Mouse (Mus musculus): ENCODE measurements around the gene Zfp69. TPM values are rescaled to one million over a fixed set of nuclear protein-coding genes. Genes with fewer than 3 reads are reported as not detected.

Gene Zfp69
- polyA plus RNA-seq, 1 experiment from 2014 or later, result 12.4 TPM

DNA sequence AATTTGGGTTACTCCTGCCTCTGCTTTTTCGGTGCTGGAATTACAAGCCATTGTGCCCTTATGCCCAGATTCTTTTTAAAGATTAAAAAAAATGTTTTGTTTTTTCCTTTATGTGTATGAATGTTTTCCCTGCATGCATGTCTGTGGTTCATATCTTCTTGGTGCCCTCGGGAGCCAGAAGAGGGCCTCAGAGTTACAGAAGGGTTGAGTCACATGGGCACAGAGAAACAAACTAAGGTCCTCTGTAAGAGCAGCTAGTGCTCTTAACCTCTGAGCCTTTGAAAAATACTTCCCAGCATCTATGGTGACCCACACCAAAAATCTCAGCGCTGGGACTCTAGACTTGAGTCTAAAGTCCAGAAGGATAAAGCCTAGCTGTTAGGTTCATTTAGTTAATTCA is 26.1 kb downstream of the Zfp69 start:
- ATAC-seq (ENCODE audit: insufficient number of reproducible peaks, insufficient read depth, low FRiP score, low TSS enrichment, low read depth), result no peak
- peak overlapping the region; percentile 62 for H3K4me3 ChIP-seq (replicated peaks)
- H3K27me3 ChIP-seq, result no peaks in the 10 kb centered on the region
- H3K9ac ChIP-seq (replicated peaks), result peak overlapping the region; percentile 73
- peak overlapping the region; percentile 87 for H3K27ac ChIP-seq
- no peaks in the 10 kb centered on the region; the same call in 1 of the 2 replicates for H3K4me1 ChIP-seq (replicated peaks)
- H3K9me3 ChIP-seq, result peaks cover 25% of the 10 kb centered on the region
- peak overlapping the region; percentile 70 for H3K4me2 ChIP-seq
- peaks cover 29% of the 10 kb centered on the region for H3K36me3 ChIP-seq
- 16% methylated on average over 3 of the region's 3 CpGs for WGBS

GRCm38 (mm10) chr4:120924554-120925299 is 26.8 kb downstream of the Zfp69 start, which contains the start of gene Exo5:
TSS of gene Exo5 (minus strand) at chr4:120925017.
- H3K9me3 ChIP-seq, result peaks cover 27% of the 10 kb centered on the region
- ATAC-seq (ENCODE audit: insufficient number of reproducible peaks, insufficient read depth, low FRiP score, low TSS enrichment, low read depth), result peak; percentile 98
- H3K4me3 ChIP-seq (replicated peaks), result peak within 1 kb of the TSS; percentile 62
- H3K9ac ChIP-seq (replicated peaks), result peak within 1 kb of the TSS; percentile 73
- H3K27ac ChIP-seq, result peak within 1 kb of the TSS; percentile 87
- H3K36me3 ChIP-seq, result peaks cover 34% of the 10 kb centered on the region
- peak within 1 kb of the TSS; percentile 70 for H3K4me2 ChIP-seq
- under 1% methylated on average over 33 of the region's 33 CpGs for WGBS
- H3K4me1 ChIP-seq (replicated peaks), result no peaks in the 10 kb centered on the region; the same call in 1 of the 2 replicates
- no peaks in the 10 kb centered on the region for H3K27me3 ChIP-seq

DNA sequence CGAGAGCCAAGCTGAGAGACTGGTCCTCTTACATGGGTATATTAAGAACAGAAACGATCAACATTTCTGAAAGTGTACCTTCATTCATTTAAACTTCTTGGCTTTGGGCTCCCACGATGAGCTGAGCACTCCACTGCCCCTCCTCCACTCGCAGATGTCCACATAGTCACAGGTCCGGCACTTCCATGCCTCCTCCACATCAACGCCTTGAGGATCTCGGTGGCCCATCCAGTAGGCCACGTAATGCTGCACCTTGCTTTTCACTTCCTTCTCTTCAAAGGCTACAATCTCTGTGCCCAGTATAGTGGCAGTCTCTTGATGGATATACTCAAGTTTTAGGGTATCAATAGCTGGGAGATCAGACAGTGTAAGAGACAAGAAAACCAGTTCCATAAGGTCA is 30.0 kb downstream of the Zfp69 start:
- Histone ChIP-seq H3K4me2 (no peak overlapping the region), H3K27me3 (no peaks in the 10 kb centered on the region), H3K4me3 (replicated peaks) (no peak overlapping the region), H3K36me3 (peaks cover 38% of the 10 kb centered on the region), H3K4me1 (replicated peaks) (no peaks in the 10 kb centered on the region; the same call in 1 of the 2 replicates), H3K9me3 (peaks cover 27% of the 10 kb centered on the region), H3K27ac (no peak overlapping the region), H3K9ac (replicated peaks) (no peak overlapping the region)
- ATAC-seq (ENCODE audit: insufficient number of reproducible peaks, insufficient read depth, low FRiP score, low TSS enrichment, low read depth), result no peak
- 94% methylated on average over 8 of the region's 8 CpGs for WGBS

- Histone ChIP-seq H3K4me1 (replicated peaks) (no peaks in the 10 kb centered on the region), H3K4me3 (replicated peaks) (no peak overlapping the region), H3K9me3 (no peaks in the 10 kb centered on the region), H3K36me3 (peaks cover 2% of the 10 kb centered on the region; the same call in 1 of the 2 replicates), H3K27ac (no peak overlapping the region), H3K4me2 (no peak overlapping the region), H3K27me3 (no peaks in the 10 kb centered on the region), H3K9ac (replicated peaks) (no peak overlapping the region)
- no peak for ATAC-seq (ENCODE audit: insufficient number of reproducible peaks, insufficient read depth, low FRiP score, low TSS enrichment, low read depth)
- WGBS, result 73% methylated on average over 4 of the region's 4 CpGs
These were observed 37.0 kb downstream of the Zfp69 start for GRCm38 (mm10) chr4:120914501-120914900.

GRCm38 (mm10) chr4:120913861-120914260 is 37.6 kb downstream of the Zfp69 start:
- no peaks in the 10 kb centered on the region for H3K4me1 ChIP-seq (replicated peaks)
- ATAC-seq (ENCODE audit: insufficient number of reproducible peaks, insufficient read depth, low FRiP score, low TSS enrichment, low read depth), result no peak
- no peak overlapping the region for H3K4me2 ChIP-seq
- H3K36me3 ChIP-seq, result no peaks in the 10 kb centered on the region
- H3K9me3 ChIP-seq, result no peaks in the 10 kb centered on the region
- 79% methylated on average over 1 of the region's 1 CpGs for WGBS
- H3K27me3 ChIP-seq, result no peaks in the 10 kb centered on the region
- H3K4me3 ChIP-seq (replicated peaks), result no peak overlapping the region
- no peak overlapping the region for H3K27ac ChIP-seq
- H3K9ac ChIP-seq (replicated peaks), result no peak overlapping the region

DNA sequence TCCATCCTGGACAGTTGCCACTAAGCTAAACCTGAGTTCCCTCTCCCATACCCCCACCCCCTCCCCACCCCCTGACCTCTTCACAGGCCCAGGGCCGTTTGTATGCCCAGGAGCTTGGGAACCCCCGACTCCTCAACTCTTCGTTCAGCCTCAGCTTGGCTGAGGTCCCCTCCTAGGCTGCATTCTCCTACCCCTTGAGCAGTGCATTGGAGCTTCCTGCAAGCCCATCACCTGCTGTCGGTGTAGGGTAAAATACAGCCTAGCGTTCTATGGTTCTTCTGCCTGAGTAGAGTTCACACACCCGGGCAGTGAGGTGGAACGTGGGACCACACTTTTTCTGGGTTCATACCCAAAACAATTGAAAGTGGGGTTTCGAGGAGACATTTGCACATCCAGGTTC is 38.1 kb downstream of the Zfp69 start:
- no peaks in the 10 kb centered on the region for H3K4me1 ChIP-seq (replicated peaks)
- H3K36me3 ChIP-seq, result no peaks in the 10 kb centered on the region
- WGBS, result 72% methylated on average over 8 of the region's 8 CpGs
- no peak overlapping the region for H3K9ac ChIP-seq (replicated peaks)
- no peak for ATAC-seq (ENCODE audit: insufficient number of reproducible peaks, insufficient read depth, low FRiP score, low TSS enrichment, low read depth)
- H3K4me2 ChIP-seq, result no peak overlapping the region
- no peak overlapping the region for H3K4me3 ChIP-seq (replicated peaks)
- no peaks in the 10 kb centered on the region for H3K27me3 ChIP-seq
- no peaks in the 10 kb centered on the region for H3K9me3 ChIP-seq
- no peak overlapping the region for H3K27ac ChIP-seq

GRCm38 (mm10) chr4:120912866-120913265 is 38.6 kb downstream of the Zfp69 start:
- no peaks in the 10 kb centered on the region for H3K27me3 ChIP-seq
- H3K9ac ChIP-seq (replicated peaks), result no peak overlapping the region
- ATAC-seq (ENCODE audit: insufficient number of reproducible peaks, insufficient read depth, low FRiP score, low TSS enrichment, low read depth), result no peak
- 53% methylated on average over 4 of the region's 4 CpGs for WGBS
- H3K27ac ChIP-seq, result no peak overlapping the region
- H3K4me1 ChIP-seq (replicated peaks), result no peaks in the 10 kb centered on the region
- H3K36me3 ChIP-seq, result no peaks in the 10 kb centered on the region
- no peak overlapping the region for H3K4me3 ChIP-seq (replicated peaks)
- no peaks in the 10 kb centered on the region for H3K9me3 ChIP-seq
- no peak overlapping the region for H3K4me2 ChIP-seq

DNA sequence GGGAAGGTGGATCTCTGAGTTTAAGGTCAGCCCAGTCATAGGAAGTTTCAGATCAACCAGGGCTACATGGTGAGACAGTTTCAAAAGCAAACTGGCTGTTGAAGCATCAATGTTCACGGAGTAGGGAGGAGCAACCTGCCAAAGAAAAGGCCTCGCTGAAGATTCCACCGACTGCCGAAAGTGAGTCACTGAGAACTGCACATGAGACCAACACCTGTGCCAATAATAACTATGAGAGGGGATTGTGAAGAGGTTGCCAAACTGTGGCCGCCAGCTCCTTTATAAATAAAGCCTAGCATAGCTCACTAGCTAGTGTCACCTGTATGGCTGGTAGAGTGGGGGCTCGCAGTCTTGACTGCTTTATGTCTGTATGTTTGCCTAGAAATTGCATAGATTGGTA is 40.4 kb downstream of the Zfp69 start:
- no peak for ATAC-seq (ENCODE audit: insufficient number of reproducible peaks, insufficient read depth, low FRiP score, low TSS enrichment, low read depth)
- Histone ChIP-seq H3K36me3 (no peaks in the 10 kb centered on the region), H3K4me2 (no peak overlapping the region), H3K27me3 (no peaks in the 10 kb centered on the region), H3K9me3 (no peaks in the 10 kb centered on the region), H3K4me3 (replicated peaks) (no peak overlapping the region), H3K27ac (no peak overlapping the region), H3K9ac (replicated peaks) (no peak overlapping the region), H3K4me1 (replicated peaks) (no peaks in the 10 kb centered on the region)
- 77% methylated on average over 6 of the region's 6 CpGs for WGBS

DNA sequence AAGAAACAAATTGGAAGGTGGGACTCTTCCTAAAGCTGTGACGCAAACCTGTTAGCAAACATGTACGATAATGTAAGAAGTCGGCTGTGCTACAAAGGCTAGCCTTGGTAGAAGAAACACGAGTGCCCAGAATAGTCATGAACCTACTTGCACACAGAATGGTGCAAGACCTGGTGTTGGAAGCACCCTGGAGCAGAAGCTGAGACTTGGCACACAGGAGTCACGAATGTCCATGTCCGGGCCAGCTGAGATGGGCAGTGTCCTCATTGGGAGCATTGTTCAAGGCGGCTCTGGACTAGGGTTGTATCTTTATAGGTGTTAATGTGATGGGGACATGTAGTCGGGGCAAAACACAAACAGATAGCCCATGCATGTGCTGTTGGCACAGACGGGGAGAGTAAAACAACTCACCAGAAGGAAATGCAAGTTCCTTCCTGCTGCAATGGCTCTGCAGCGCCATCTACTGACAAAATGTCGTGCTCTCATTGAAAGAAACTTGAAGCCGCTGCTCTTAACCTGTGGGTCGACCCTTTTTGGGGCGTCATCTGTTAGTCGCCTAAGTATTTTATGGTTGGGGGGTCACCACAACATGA is 41.8 kb downstream of the Zfp69 start:
- H3K9ac ChIP-seq (replicated peaks), result no peak overlapping the region

GRCm38 (mm10) chr4:120905644-120906043 is 45.9 kb downstream of the Zfp69 start:
- WGBS, result 77% methylated on average over 5 of the region's 5 CpGs
- Histone ChIP-seq H3K9ac (replicated peaks) (no peak overlapping the region), H3K27me3 (no peaks in the 10 kb centered on the region), H3K4me1 (replicated peaks) (no peaks in the 10 kb centered on the region), H3K9me3 (no peaks in the 10 kb centered on the region), H3K36me3 (no peaks in the 10 kb centered on the region), H3K27ac (no peak overlapping the region), H3K4me3 (replicated peaks) (no peak overlapping the region), H3K4me2 (no peak overlapping the region)
- no peak for ATAC-seq (ENCODE audit: insufficient number of reproducible peaks, insufficient read depth, low FRiP score, low TSS enrichment, low read depth)

More for the DNA sequence above, 41.8 kb downstream of the Zfp69 start:
- Histone ChIP-seq H3K9me3 (no peaks in the 10 kb centered on the region), H3K4me3 (replicated peaks) (no peak overlapping the region), H3K27ac (no peak overlapping the region), H3K4me2 (no peak overlapping the region), H3K27me3 (no peaks in the 10 kb centered on the region), H3K4me1 (replicated peaks) (no peaks in the 10 kb centered on the region), H3K36me3 (no peaks in the 10 kb centered on the region)
- ATAC-seq (ENCODE audit: insufficient number of reproducible peaks, insufficient read depth, low FRiP score, low TSS enrichment, low read depth), result peak; percentile 47; the same call in 1 of the 2 replicates
- WGBS, result 30% methylated on average over 15 of the region's 15 CpGs

GRCm38 (mm10) chr4:120904533-120904932 is 47.0 kb downstream of the Zfp69 start:
- no peak overlapping the region for H3K27ac ChIP-seq
- no peak for ATAC-seq (ENCODE audit: insufficient number of reproducible peaks, insufficient read depth, low FRiP score, low TSS enrichment, low read depth)
- no peak overlapping the region for H3K4me2 ChIP-seq

More at GRCm38 (mm10) chr4:120904533-120904932, 47.0 kb downstream of the Zfp69 start:
- 75% methylated on average over 4 of the region's 4 CpGs for WGBS
- Histone ChIP-seq H3K4me1 (replicated peaks) (no peaks in the 10 kb centered on the region), H3K27me3 (no peaks in the 10 kb centered on the region), H3K36me3 (no peaks in the 10 kb centered on the region), H3K9ac (replicated peaks) (no peak overlapping the region), H3K9me3 (no peaks in the 10 kb centered on the region), H3K4me3 (replicated peaks) (no peak overlapping the region)
